Mouse (Mus musculus) liver, postnatal 0 days (tissue): ENCODE results near the gene Stk11ip. TPM values are rescaled to one million over a fixed set of nuclear protein-coding genes. Genes with fewer than 3 reads are reported as not detected.

Source experiments
- ATAC-seq: fragments of 200-750 bp; cut with Nextera tagmentation; 2 replicates; pipeline ENCODE4 v1.8.0; 2017; ENCODE audit warnings: mild to moderate bottlenecking, moderate library complexity
- DNase-seq: peaks from one replicate; pipeline ENCODE4 v3.0.0-alpha.2; 2016
- H3K27ac ChIP-seq: fragments of 300-500 bp; sonication (generic); 2 replicates; pipeline ENCODE4 v1.5.1; 2014; ENCODE audit warnings: antibody characterized with exemption, moderate library complexity, mild to moderate bottlenecking, low read depth
- H3K27me3 ChIP-seq: fragments of 300-500 bp; sonication (generic); 2 replicates; pipeline ENCODE4 v1.6.1; 2014; ENCODE audit warnings: low read length, control low read depth, mixed read lengths; ENCODE audit not compliant: insufficient read depth
- H3K36me3 ChIP-seq: fragments of 300-500 bp; sonication (generic); replicated peaks from 2 replicates; pipeline ENCODE4 v1.6.1; 2014; ENCODE audit warnings: mild to moderate bottlenecking, control low read depth, low read length, moderate library complexity, mixed read lengths; ENCODE audit not compliant: insufficient read depth
- H3K4me1 ChIP-seq: fragments of 300-500 bp; sonication (generic); 2 replicates; pipeline ENCODE4 v1.6.1; 2014; ENCODE audit warnings: antibody characterized with exemption, mild to moderate bottlenecking, control low read depth; ENCODE audit not compliant: insufficient read depth
- H3K4me2 ChIP-seq: fragments of 300-500 bp; sonication (generic); 2 replicates; pipeline ENCODE4 v1.6.1; 2014; ENCODE audit warnings: low read depth, mild to moderate bottlenecking, low read length, moderate library complexity, mixed read lengths
- H3K4me3 ChIP-seq: fragments of 300-500 bp; sonication (generic); 2 replicates; pipeline ENCODE4 v1.5.1; 2014; ENCODE audit warnings: low read depth, low read length
- H3K9ac ChIP-seq: fragments of 300-500 bp; sonication (generic); replicated peaks from 2 replicates; pipeline ENCODE4 v1.6.1; 2014; ENCODE audit warnings: mild to moderate bottlenecking, moderate library complexity
- H3K9me3 ChIP-seq: fragments of 300-500 bp; sonication (generic); 2 replicates; pipeline ENCODE4 v1.6.1; 2016; ENCODE audit warnings: mild to moderate bottlenecking, control low read depth, low read length, mixed read lengths
- CTCF ChIP-seq: sonication (generic); IDR thresholded peaks from 2 replicates; pipeline ENCODE4 v1.5.1; 2016; ENCODE audit warnings: antibody characterized with exemption, low read depth
- EP300 ChIP-seq: IDR thresholded peaks from 2 replicates; pipeline ENCODE4 v1.6.1; 2016; ENCODE audit warnings: antibody characterized with exemption, low read depth, mild to moderate bottlenecking
- WGBS: fragments of 180-500 bp; shearing (Covaris S2); extraction: QIAGEN DNeasy Blood & Tissue Kit; methylation state at CpG from one replicate; pipeline ENCODE4 v1.1.7; 2014; ENCODE audit not compliant: insufficient replicate concordance; 5-methylcytosine and 5-hydroxymethylcytosine counted together
- polyA plus RNA-seq: library from polyadenylated mRNA; unstranded; fragments of >200 nt; fragmentation: Nextera tagmentation; extraction: Ambion mirVana; gene quantifications from 2 replicates; pipeline ENCODE4 v1.2.1, GENCODE M21; 2015

Stk11ip gene
- polyA plus RNA-seq, 1 experiment from 2014 or later, result 3.3 TPM

- peak within 1 kb of the TSS; percentile 66 for H3K4me3 ChIP-seq
- ATAC-seq, result peak; percentile 87
- peaks cover 22% of the 10 kb centered on the region for H3K4me1 ChIP-seq
- no peak for TF ChIP-seq EP300
- no peak for TF ChIP-seq CTCF
- H3K9ac ChIP-seq, result peak within 1 kb of the TSS; percentile 65
- peak within 1 kb of the TSS; percentile 96 for H3K4me2 ChIP-seq
- DNase-seq, result peak; percentile 93
- H3K27ac ChIP-seq, result peak within 1 kb of the TSS; percentile 63
- WGBS, result 2% methylated on average over 59 of the region's 76 CpGs
- no peaks in the 10 kb centered on the region for H3K9me3 ChIP-seq
- H3K27me3 ChIP-seq, result peaks cover 60% of the 10 kb centered on the region
- 0 out of 2 replicates have a peak, but pooled peaks cover 6% of the 10 kb centered on the region for H3K36me3 ChIP-seq
Measured at GRCm38 (mm10) chr1:75478916-75479634, 42.3 kb upstream of the Stk11ip start, which contains the start of the genes Chpf and Tmem198. Chpf (minus strand) TSS chr1:75479307. Tmem198 (plus strand) TSS chr1:75479532.

- Histone ChIP-seq H3K9ac (no peak overlapping the region), H3K27me3 (peaks cover 65% of the 10 kb centered on the region), H3K4me3 (peak overlapping the region; percentile 66), H3K4me2 (peak overlapping the region; percentile 96), H3K9me3 (no peaks in the 10 kb centered on the region), H3K36me3 (0 out of 2 replicates have a peak, but pooled peaks cover 4% of the 10 kb centered on the region), H3K27ac (no peak overlapping the region), H3K4me1 (peaks cover 22% of the 10 kb centered on the region)
- 2% methylated on average over 21 of the region's 24 CpGs for WGBS
- peak; percentile 7 for ATAC-seq
- DNase-seq, result no peak
- no peak for TF ChIP-seq EP300
- 0 out of 2 replicates have a peak, but pooled peaks have one; percentile 3 for TF ChIP-seq CTCF
Measured at GRCm38 (mm10) chr1:75479635-75479989, 41.7 kb upstream of the Stk11ip start.

GRCm38 (mm10) chr1:75480036-75480435 lies 41.3 kb upstream of the Stk11ip start:
- Histone ChIP-seq H3K9me3 (no peaks in the 10 kb centered on the region), H3K4me2 (peak overlapping the region; percentile 96), H3K9ac (no peak overlapping the region), H3K27ac (no peak overlapping the region), H3K36me3 (0 out of 2 replicates have a peak, but pooled peaks cover 3% of the 10 kb centered on the region), H3K4me3 (no peak overlapping the region; the same call in 1 of the 2 replicates), H3K27me3 (peaks cover 67% of the 10 kb centered on the region), H3K4me1 (peaks cover 22% of the 10 kb centered on the region)
- ATAC-seq (no peak), DNase-seq (peak; percentile 13)
- TF ChIP-seq CTCF (no peak), EP300 (no peak)
- 22% methylated on average over 13 of the region's 13 CpGs for WGBS

GRCm38 (mm10) chr1:75480735-75481134 lies 40.6 kb upstream of the Stk11ip start:
- H3K36me3 ChIP-seq, result no peaks in the 10 kb centered on the region
- H3K27ac ChIP-seq, result no peak overlapping the region
- no peak for ATAC-seq
- H3K4me3 ChIP-seq, result no peak overlapping the region
- no peak for DNase-seq
- no peak overlapping the region for H3K4me2 ChIP-seq
- 73% methylated on average over 7 of the region's 7 CpGs for WGBS
- H3K4me1 ChIP-seq, result peaks cover 22% of the 10 kb centered on the region
- H3K9me3 ChIP-seq, result no peaks in the 10 kb centered on the region
- TF ChIP-seq EP300 (no peak), CTCF (no peak)
- H3K9ac ChIP-seq, result no peak overlapping the region
- H3K27me3 ChIP-seq, result peaks cover 74% of the 10 kb centered on the region

GRCm38 (mm10) chr1:75486561-75486960 lies 34.8 kb upstream of the Stk11ip start:
- Histone ChIP-seq H3K9me3 (no peaks in the 10 kb centered on the region), H3K27me3 (peaks cover 73% of the 10 kb centered on the region), H3K4me2 (no peak overlapping the region), H3K4me3 (no peak overlapping the region), H3K4me1 (no peaks in the 10 kb centered on the region), H3K27ac (no peak overlapping the region), H3K9ac (no peak overlapping the region), H3K36me3 (no peaks in the 10 kb centered on the region)
- ATAC-seq (no peak), DNase-seq (no peak)
- no peak for TF ChIP-seq CTCF
- TF ChIP-seq EP300, result no peak
- 8% methylated on average over 24 of the region's 24 CpGs for WGBS

- no peak overlapping the region for H3K27ac ChIP-seq
- ATAC-seq (no peak), DNase-seq (no peak)
- no peak overlapping the region for H3K9ac ChIP-seq
- H3K9me3 ChIP-seq, result no peaks in the 10 kb centered on the region
- peak overlapping the region; percentile 70 for H3K4me2 ChIP-seq
- no peaks in the 10 kb centered on the region for H3K36me3 ChIP-seq
- peak overlapping the region; percentile 41 for H3K4me3 ChIP-seq
- no peaks in the 10 kb centered on the region for H3K4me1 ChIP-seq
- TF ChIP-seq EP300 (no peak), CTCF (no peak)
- peaks cover 69% of the 10 kb centered on the region for H3K27me3 ChIP-seq
- 10% methylated on average over 13 of the region's 13 CpGs for WGBS
Measured at GRCm38 (mm10) chr1:75487040-75487404, 34.3 kb upstream of the Stk11ip start.
